Mouse (Mus musculus): ENCODE data around the gene Zfp169. TPM values are rescaled to one million over a fixed set of nuclear protein-coding genes. Genes with fewer than 3 reads are reported as not detected.

The Zfp169 gene
- polyA plus RNA-seq, 1 experiment = 15.2 TPM

DNA sequence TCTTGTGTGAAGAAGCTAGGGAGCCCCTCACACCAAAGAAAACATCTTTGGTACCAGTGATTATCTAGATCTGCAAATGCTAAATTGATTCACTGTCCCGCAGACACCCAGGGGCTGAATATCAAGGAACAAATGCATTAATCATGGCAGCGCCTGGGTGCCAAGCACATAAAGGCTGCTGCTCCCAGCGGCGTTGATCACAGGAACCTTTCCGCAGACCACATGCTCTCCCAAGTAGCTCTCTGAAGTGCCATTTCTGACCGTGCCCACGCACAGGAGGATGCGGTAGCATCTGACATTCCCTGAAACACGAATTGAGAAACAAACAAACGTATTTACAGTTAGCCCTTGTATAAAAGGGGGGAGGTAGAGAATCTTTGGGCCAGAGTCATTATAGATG, 47.1 kb downstream of the Zfp169 start:
- Histone ChIP-seq H3K4me1 (ENCODE audit: control insufficient read depth, insufficient read depth, low read length) (no peaks in the 10 kb centered on the region), H3K4me3 (replicated peaks; ENCODE audit: insufficient read depth, low read depth, low read length) (no peak overlapping the region), H3K27me3 (ENCODE audit: control insufficient read depth, insufficient read depth, low read length) (no peaks in the 10 kb centered on the region), H3K27ac (ENCODE audit: insufficient read depth, low read length) (no peak overlapping the region)
- 51% methylated on average over 10 of the region's 10 CpGs for WGBS
- no peak for DNase-seq
- TF ChIP-seq CTCF (IDR thresholded peaks at IDR 0.05; ENCODE audit: borderline replicate concordance, insufficient read depth, low read depth, low read length) = no peak
- TF ChIP-seq POLR2A (IDR thresholded peaks at IDR 0.05; ENCODE audit: borderline replicate concordance, insufficient read depth, low read length) = no peak

DNA sequence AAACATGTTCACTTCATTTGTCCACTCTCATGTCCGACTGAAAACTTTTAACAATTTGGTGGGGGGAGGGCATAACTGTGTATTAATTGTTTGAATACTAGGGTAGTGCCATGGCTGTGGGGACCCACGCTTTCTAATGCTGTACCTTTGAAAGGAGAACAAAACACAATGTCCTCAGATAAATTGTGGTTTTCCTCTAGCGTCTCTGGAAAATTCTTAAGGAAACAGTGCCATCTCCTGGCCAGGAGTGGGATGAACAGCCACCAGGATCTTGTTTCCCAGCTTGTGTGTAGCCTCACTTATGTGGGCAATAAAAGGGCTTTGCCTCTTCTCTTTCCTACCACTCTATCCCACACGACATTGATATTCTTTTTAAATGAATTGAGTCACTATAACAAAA, 49.1 kb downstream of the Zfp169 start:
- peak; percentile 52 to 73 for DNase-seq
- Histone ChIP-seq H3K27me3 (ENCODE audit: control insufficient read depth, insufficient read depth, low read length) (no peaks in the 10 kb centered on the region), H3K27ac (ENCODE audit: insufficient read depth, low read length) (no peak overlapping the region), H3K4me3 (replicated peaks; ENCODE audit: insufficient read depth, low read depth, low read length) (no peak overlapping the region), H3K4me1 (ENCODE audit: control insufficient read depth, insufficient read depth, low read length) (no peaks in the 10 kb centered on the region)
- TF ChIP-seq CTCF (IDR thresholded peaks at IDR 0.05; ENCODE audit: borderline replicate concordance, insufficient read depth, low read depth, low read length) (peak; percentile 82), POLR2A (IDR thresholded peaks at IDR 0.05; ENCODE audit: borderline replicate concordance, insufficient read depth, low read length) (no peak)
- 10% methylated on average over 4 of the region's 4 CpGs for WGBS

GRCm38 (mm10) chr13:48459280-48459679, 54.0 kb downstream of the Zfp169 start:
- Histone ChIP-seq H3K27ac (ENCODE audit: insufficient read depth, low read length) (no peak overlapping the region), H3K27me3 (ENCODE audit: control insufficient read depth, insufficient read depth, low read length) (no peaks in the 10 kb centered on the region), H3K4me1 (ENCODE audit: control insufficient read depth, insufficient read depth, low read length) (no peaks in the 10 kb centered on the region), H3K4me3 (replicated peaks; ENCODE audit: insufficient read depth, low read depth, low read length) (no peak overlapping the region)
- TF ChIP-seq CTCF (IDR thresholded peaks at IDR 0.05; ENCODE audit: borderline replicate concordance, insufficient read depth, low read depth, low read length) (no peak), POLR2A (IDR thresholded peaks at IDR 0.05; ENCODE audit: borderline replicate concordance, insufficient read depth, low read length) (no peak)
- WGBS = 90% methylated on average over 5 of the region's 5 CpGs
- DNase-seq = no peak

GRCm38 (mm10) chr13:48448119-48448518, 65.1 kb downstream of the Zfp169 start:
- DNase-seq = no peak
- WGBS = 61% methylated on average over 4 of the region's 4 CpGs
- no peaks in the 10 kb centered on the region for H3K27me3 ChIP-seq (ENCODE audit: control insufficient read depth, insufficient read depth, low read length)

DNA sequence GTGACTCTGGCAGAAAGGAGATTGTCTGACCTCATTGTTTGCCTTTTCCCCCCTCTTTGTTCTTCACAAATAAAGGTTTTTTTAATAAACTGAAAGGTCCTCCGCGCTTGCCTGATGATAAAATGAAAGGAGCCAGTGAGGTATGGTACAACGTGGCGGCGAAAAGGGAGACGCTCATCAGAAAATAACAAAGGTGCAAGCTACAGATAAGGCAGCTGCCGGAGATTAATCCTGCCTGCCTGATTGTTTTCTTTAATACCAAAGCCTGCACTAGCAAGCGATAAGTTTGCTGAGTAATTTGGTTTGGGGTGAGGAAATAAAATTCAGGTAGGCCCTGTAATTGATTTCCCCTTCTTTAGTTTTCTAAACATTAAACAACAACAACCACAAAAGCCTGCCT, 69.3 kb downstream of the Zfp169 start:
- Histone ChIP-seq H3K4me3 (replicated peaks; ENCODE audit: insufficient read depth, low read depth, low read length) (no peak overlapping the region), H3K27ac (ENCODE audit: insufficient read depth, low read length) (no peak overlapping the region), H3K4me1 (ENCODE audit: control insufficient read depth, insufficient read depth, low read length) (no peaks in the 10 kb centered on the region), H3K27me3 (ENCODE audit: control insufficient read depth, insufficient read depth, low read length) (no peaks in the 10 kb centered on the region)
- no peak for TF ChIP-seq CTCF (IDR thresholded peaks at IDR 0.05; ENCODE audit: borderline replicate concordance, insufficient read depth, low read depth, low read length)
- TF ChIP-seq POLR2A (IDR thresholded peaks at IDR 0.05; ENCODE audit: borderline replicate concordance, insufficient read depth, low read length) = no peak
- DNase-seq = no peak
- WGBS = 58% methylated on average over 8 of the region's 8 CpGs

More at GRCm38 (mm10) chr13:48448119-48448518, 65.1 kb downstream of the Zfp169 start:
- H3K4me1 ChIP-seq (ENCODE audit: control insufficient read depth, insufficient read depth, low read length) = no peaks in the 10 kb centered on the region
- TF ChIP-seq POLR2A (IDR thresholded peaks at IDR 0.05; ENCODE audit: borderline replicate concordance, insufficient read depth, low read length) = no peak
- TF ChIP-seq CTCF (IDR thresholded peaks at IDR 0.05; ENCODE audit: borderline replicate concordance, insufficient read depth, low read depth, low read length) = no peak
- H3K4me3 ChIP-seq (replicated peaks; ENCODE audit: insufficient read depth, low read depth, low read length) = no peak overlapping the region
- no peak overlapping the region for H3K27ac ChIP-seq (ENCODE audit: insufficient read depth, low read length)

- TF ChIP-seq CTCF (IDR thresholded peaks at IDR 0.05; ENCODE audit: borderline replicate concordance, insufficient read depth, low read depth, low read length) (no peak), POLR2A (IDR thresholded peaks at IDR 0.05; ENCODE audit: borderline replicate concordance, insufficient read depth, low read length) (no peak)
- Histone ChIP-seq H3K27me3 (ENCODE audit: control insufficient read depth, insufficient read depth, low read length) (no peaks in the 10 kb centered on the region), H3K27ac (ENCODE audit: insufficient read depth, low read length) (no peak overlapping the region), H3K4me1 (ENCODE audit: control insufficient read depth, insufficient read depth, low read length) (no peaks in the 10 kb centered on the region), H3K4me3 (replicated peaks; ENCODE audit: insufficient read depth, low read depth, low read length) (no peak overlapping the region)
- WGBS = 79% methylated on average over 5 of the region's 5 CpGs
- DNase-seq = no peak
These were observed 74.9 kb downstream of the Zfp169 start for GRCm38 (mm10) chr13:48438321-48438720.

Other genes starting within 250 kb of the Zfp169 start
- gene A830005F24Rik, start 119 bp upstream of the Zfp169 start, polyA plus RNA-seq (2012; rRNA removed) = 1.6 and 1.9 TPM in 2 replicates
- 21.8 and 23.1 TPM in 2 replicates for gene Ptpdc1, start 112.2 kb upstream of the Zfp169 start, polyA plus RNA-seq (2012; rRNA removed)
- not detected in 2 replicates for gene Barx1, start 149.5 kb upstream of the Zfp169 start, polyA plus RNA-seq (2012; rRNA removed)